Mouse (Mus musculus): ENCODE measurements around the gene Anxa4. TPM values are rescaled to one million over a fixed set of nuclear protein-coding genes. Genes with fewer than 3 reads are reported as not detected.

Anxa4 gene
- 5.2 and 5.7 TPM in 2 replicates for polyA plus RNA-seq (2014; fragmentation: Nextera tagmentation; extraction: Ambion mirVana)

- Histone ChIP-seq H3K27me3 (ENCODE audit: control insufficient read depth, insufficient read depth, low read length) (peaks cover 34% of the 10 kb centered on the region), H3K4me3 (replicated peaks; ENCODE audit: low read length) (peak within 1 kb of the TSS; percentile 31), H3K9ac (peak within 1 kb of the TSS; percentile 45), H3K27ac (no peak within 1 kb of the TSS), H3K36me3 (replicated peaks; ENCODE audit: control insufficient read depth, insufficient read depth) (no peaks in the 10 kb centered on the region), H3K4me2 (replicated peaks) (peak within 1 kb of the TSS; percentile 69), H3K4me1 (replicated peaks; ENCODE audit: control insufficient read depth, insufficient read depth, low read length) (peaks cover 9% of the 10 kb centered on the region; the same call in 1 of the 2 replicates), H3K9me3 (ENCODE audit: control insufficient read depth, low read length) (no peaks in the 10 kb centered on the region)
- under 1% methylated on average over 41 of the region's 41 CpGs for WGBS
- ATAC-seq (ENCODE audit: low FRiP score) (no peak), DNase-seq (ENCODE audit: low spot score) (no peak)
Observed at GRCm38 (mm10) chr6:86793021-86793815, at the start of gene Anxa4. Gene Anxa4 (minus strand): TSS chr6:86793584.

- Histone ChIP-seq H3K27me3 (ENCODE audit: control insufficient read depth, insufficient read depth, low read length) (no peaks in the 10 kb centered on the region), H3K4me2 (replicated peaks) (no peak overlapping the region), H3K27ac (no peak overlapping the region), H3K9me3 (ENCODE audit: control insufficient read depth, low read length) (no peaks in the 10 kb centered on the region), H3K4me1 (replicated peaks; ENCODE audit: control insufficient read depth, insufficient read depth, low read length) (no peaks in the 10 kb centered on the region), H3K36me3 (replicated peaks; ENCODE audit: control insufficient read depth, insufficient read depth) (no peaks in the 10 kb centered on the region), H3K4me3 (replicated peaks; ENCODE audit: low read length) (no peak overlapping the region), H3K9ac (no peak overlapping the region)
- no peak for DNase-seq (ENCODE audit: low spot score)
- 71% methylated on average over 3 of the region's 3 CpGs for WGBS
- ATAC-seq (ENCODE audit: low FRiP score), result no peak
Observed at GRCm38 (mm10) chr6:86841949-86842348, 48.6 kb upstream of the Anxa4 start.

- Histone ChIP-seq H3K9me3 (ENCODE audit: control insufficient read depth, low read length) (no peaks in the 10 kb centered on the region), H3K9ac (no peak overlapping the region), H3K27me3 (ENCODE audit: control insufficient read depth, insufficient read depth, low read length) (no peaks in the 10 kb centered on the region), H3K36me3 (replicated peaks; ENCODE audit: control insufficient read depth, insufficient read depth) (no peaks in the 10 kb centered on the region), H3K4me1 (replicated peaks; ENCODE audit: control insufficient read depth, insufficient read depth, low read length) (no peaks in the 10 kb centered on the region), H3K4me3 (replicated peaks; ENCODE audit: low read length) (no peak overlapping the region), H3K27ac (no peak overlapping the region), H3K4me2 (replicated peaks) (no peak overlapping the region)
- 79% methylated on average over 2 of the region's 2 CpGs for WGBS
- no peak for DNase-seq (ENCODE audit: low spot score)
- no peak for ATAC-seq (ENCODE audit: low FRiP score)
Observed at GRCm38 (mm10) chr6:86839089-86839488, 45.7 kb upstream of the Anxa4 start.

GRCm38 (mm10) chr6:86832802-86833502 is 39.6 kb upstream of the Anxa4 start:
- Histone ChIP-seq H3K9ac (no peak overlapping the region), H3K4me2 (replicated peaks) (no peak overlapping the region), H3K4me1 (replicated peaks; ENCODE audit: control insufficient read depth, insufficient read depth, low read length) (no peaks in the 10 kb centered on the region), H3K27me3 (ENCODE audit: control insufficient read depth, insufficient read depth, low read length) (no peaks in the 10 kb centered on the region), H3K36me3 (replicated peaks; ENCODE audit: control insufficient read depth, insufficient read depth) (no peaks in the 10 kb centered on the region), H3K4me3 (replicated peaks; ENCODE audit: low read length) (no peak overlapping the region), H3K9me3 (ENCODE audit: control insufficient read depth, low read length) (no peaks in the 10 kb centered on the region), H3K27ac (no peak overlapping the region)
- DNase-seq (ENCODE audit: low spot score) (no peak), ATAC-seq (ENCODE audit: low FRiP score) (no peak)
- 88% methylated on average over 13 of the region's 13 CpGs for WGBS

GRCm38 (mm10) chr6:86830738-86831500 is 37.5 kb upstream of the Anxa4 start:
- no peak overlapping the region for H3K9ac ChIP-seq
- no peak overlapping the region for H3K27ac ChIP-seq
- H3K36me3 ChIP-seq (replicated peaks; ENCODE audit: control insufficient read depth, insufficient read depth), result no peaks in the 10 kb centered on the region
- DNase-seq (ENCODE audit: low spot score), result no peak
- ATAC-seq (ENCODE audit: low FRiP score), result no peak
- H3K4me1 ChIP-seq (replicated peaks; ENCODE audit: control insufficient read depth, insufficient read depth, low read length), result no peaks in the 10 kb centered on the region
- no peaks in the 10 kb centered on the region for H3K27me3 ChIP-seq (ENCODE audit: control insufficient read depth, insufficient read depth, low read length)
- no peak overlapping the region for H3K4me2 ChIP-seq (replicated peaks)
- 79% methylated on average over 10 of the region's 10 CpGs for WGBS
- H3K4me3 ChIP-seq (replicated peaks; ENCODE audit: low read length), result no peak overlapping the region
- H3K9me3 ChIP-seq (ENCODE audit: control insufficient read depth, low read length), result no peaks in the 10 kb centered on the region

GRCm38 (mm10) chr6:86829768-86830167 is 36.4 kb upstream of the Anxa4 start:
- DNase-seq (ENCODE audit: low spot score) (no peak), ATAC-seq (ENCODE audit: low FRiP score) (no peak)

GRCm38 (mm10) chr6:86827432-86827831 is 34.0 kb upstream of the Anxa4 start:
- Histone ChIP-seq H3K4me2 (replicated peaks) (no peak overlapping the region), H3K9me3 (ENCODE audit: control insufficient read depth, low read length) (no peaks in the 10 kb centered on the region), H3K4me3 (replicated peaks; ENCODE audit: low read length) (no peak overlapping the region), H3K36me3 (replicated peaks; ENCODE audit: control insufficient read depth, insufficient read depth) (no peaks in the 10 kb centered on the region), H3K4me1 (replicated peaks; ENCODE audit: control insufficient read depth, insufficient read depth, low read length) (no peaks in the 10 kb centered on the region), H3K27ac (no peak overlapping the region), H3K27me3 (ENCODE audit: control insufficient read depth, insufficient read depth, low read length) (no peaks in the 10 kb centered on the region), H3K9ac (no peak overlapping the region)
- no peak for DNase-seq (ENCODE audit: low spot score)
- 82% methylated on average over 2 of the region's 2 CpGs for WGBS
- ATAC-seq (ENCODE audit: low FRiP score), result no peak

More at GRCm38 (mm10) chr6:86829768-86830167, 36.4 kb upstream of the Anxa4 start:
- no peaks in the 10 kb centered on the region for H3K27me3 ChIP-seq (ENCODE audit: control insufficient read depth, insufficient read depth, low read length)
- H3K27ac ChIP-seq, result no peak overlapping the region
- no peak overlapping the region for H3K4me3 ChIP-seq (replicated peaks; ENCODE audit: low read length)
- H3K9me3 ChIP-seq (ENCODE audit: control insufficient read depth, low read length), result no peaks in the 10 kb centered on the region
- H3K4me2 ChIP-seq (replicated peaks), result no peak overlapping the region
- WGBS, result 92% methylated on average over 6 of the region's 6 CpGs
- no peaks in the 10 kb centered on the region for H3K4me1 ChIP-seq (replicated peaks; ENCODE audit: control insufficient read depth, insufficient read depth, low read length)
- no peak overlapping the region for H3K9ac ChIP-seq
- H3K36me3 ChIP-seq (replicated peaks; ENCODE audit: control insufficient read depth, insufficient read depth), result no peaks in the 10 kb centered on the region

GRCm38 (mm10) chr6:86824401-86824800 is 31.0 kb upstream of the Anxa4 start:
- Histone ChIP-seq H3K9me3 (ENCODE audit: control insufficient read depth, low read length) (no peaks in the 10 kb centered on the region), H3K36me3 (replicated peaks; ENCODE audit: control insufficient read depth, insufficient read depth) (no peaks in the 10 kb centered on the region), H3K4me3 (replicated peaks; ENCODE audit: low read length) (no peak overlapping the region), H3K27me3 (ENCODE audit: control insufficient read depth, insufficient read depth, low read length) (no peaks in the 10 kb centered on the region), H3K4me1 (replicated peaks; ENCODE audit: control insufficient read depth, insufficient read depth, low read length) (no peaks in the 10 kb centered on the region), H3K4me2 (replicated peaks) (no peak overlapping the region), H3K9ac (no peak overlapping the region), H3K27ac (no peak overlapping the region)
- 91% methylated on average over 7 of the region's 7 CpGs for WGBS
- ATAC-seq (ENCODE audit: low FRiP score), result no peak
- DNase-seq (ENCODE audit: low spot score), result no peak

GRCm38 (mm10) chr6:86823824-86824223 is 30.4 kb upstream of the Anxa4 start:
- Histone ChIP-seq H3K27ac (no peak overlapping the region), H3K4me3 (replicated peaks; ENCODE audit: low read length) (no peak overlapping the region), H3K36me3 (replicated peaks; ENCODE audit: control insufficient read depth, insufficient read depth) (no peaks in the 10 kb centered on the region), H3K4me1 (replicated peaks; ENCODE audit: control insufficient read depth, insufficient read depth, low read length) (no peaks in the 10 kb centered on the region), H3K9me3 (ENCODE audit: control insufficient read depth, low read length) (no peaks in the 10 kb centered on the region), H3K4me2 (replicated peaks) (no peak overlapping the region), H3K9ac (no peak overlapping the region), H3K27me3 (ENCODE audit: control insufficient read depth, insufficient read depth, low read length) (no peaks in the 10 kb centered on the region)
- DNase-seq (ENCODE audit: low spot score), result no peak
- 41% methylated on average over 10 of the region's 10 CpGs for WGBS
- ATAC-seq (ENCODE audit: low FRiP score), result no peak
